Mouse (Mus musculus) layer of hippocampus, postnatal 25 days (tissue): ENCODE results near the gene Chd4. TPM values are rescaled to one million over a fixed set of nuclear protein-coding genes. Genes with fewer than 3 reads are reported as not detected.

Source experiments
- DNase-seq, 2 experiments: peaks; one replicate each; pipeline ENCODE4 v3.0.0; 2022; ENCODE audit warnings: mixed read lengths in 2 of 2, low spot score in 1 of 2; ENCODE audit errors: extremely low spot score in 1 of 2
- total RNA-seq, 2 experiments: library from RNA; stranded (reverse); gene quantifications; 2 replicates each; pipeline ENCODE4 v1.2.3; 2021

Chd4 gene
- total RNA-seq, 2 experiments from 2014 or later: 153 to 194 TPM

DNA sequence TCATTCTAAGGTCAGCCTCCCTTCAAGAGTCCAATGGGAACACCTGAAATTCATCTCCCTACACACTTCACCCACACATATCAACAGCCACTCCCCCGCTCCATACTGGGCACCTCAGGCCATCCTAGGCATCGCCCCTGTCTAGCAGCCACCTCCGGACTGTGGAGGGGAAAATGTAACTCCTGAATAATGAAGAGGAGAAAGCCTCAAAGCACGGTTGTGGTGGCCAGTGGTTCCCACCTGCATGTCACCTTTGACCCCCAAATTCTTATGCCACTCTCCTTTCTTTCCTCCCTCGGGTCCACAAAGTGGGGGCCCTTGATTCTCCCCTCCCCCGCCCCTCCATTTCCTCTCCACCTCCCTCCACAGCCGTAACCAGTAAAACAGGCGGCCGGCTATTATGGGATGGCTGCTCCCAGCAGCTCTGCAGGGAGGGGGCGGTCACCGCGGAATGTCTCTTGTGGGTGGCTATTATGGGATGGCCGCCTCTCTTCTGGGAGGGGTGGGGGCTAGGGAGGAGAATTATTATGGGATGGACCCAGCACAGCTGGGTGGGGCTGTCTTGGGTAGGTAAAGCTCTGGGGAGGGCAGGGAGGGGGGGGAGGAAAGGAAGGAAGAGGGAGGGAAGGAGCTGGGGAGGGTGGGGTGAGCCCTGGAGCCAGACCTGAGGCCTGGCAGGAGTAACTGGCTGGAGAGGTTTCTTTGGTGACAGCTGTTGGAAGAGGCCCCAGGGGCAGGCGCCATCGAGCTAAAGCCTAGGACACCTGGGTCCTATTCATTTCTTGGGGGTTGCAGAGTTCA, 6.1 kb upstream of the Chd4 start:
- DNase-seq: peak; percentile 61 to 62

DNA sequence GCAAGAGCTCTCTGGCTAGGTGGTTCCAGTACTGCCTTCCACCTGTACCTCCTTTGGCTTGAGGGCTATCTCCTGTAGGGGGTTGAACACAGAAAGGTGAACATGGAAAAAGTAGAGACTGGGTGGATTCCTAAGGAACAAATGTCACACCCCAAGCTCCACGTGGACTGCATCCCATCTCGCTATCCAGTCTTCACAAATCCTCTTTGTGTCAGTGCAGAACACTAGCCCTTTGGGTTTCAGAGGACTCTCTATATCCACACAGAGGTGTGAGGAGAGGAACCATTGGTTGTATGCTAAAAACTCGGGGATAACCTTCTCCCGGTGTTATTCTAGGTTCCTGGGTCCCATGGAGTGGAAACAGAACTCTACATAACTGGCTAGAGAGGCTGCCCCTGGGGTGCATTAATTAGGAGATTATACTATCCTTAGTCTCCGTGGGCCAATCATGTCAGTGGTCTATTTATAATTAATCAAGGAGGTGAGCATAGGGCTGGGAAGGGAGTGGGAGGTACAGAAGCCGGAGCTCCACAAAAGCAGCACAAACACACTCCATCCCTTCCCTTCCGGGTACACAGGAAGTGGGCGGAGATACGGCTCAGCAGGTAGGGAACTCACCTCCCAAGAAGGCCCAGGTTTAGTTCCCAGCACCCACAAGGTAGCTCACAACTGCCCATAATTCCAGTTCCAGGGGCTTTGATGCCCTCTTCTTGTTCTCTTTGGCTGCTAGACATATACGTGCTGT, 5.3 kb upstream of the Chd4 start:
- no peak for DNase-seq

DNA sequence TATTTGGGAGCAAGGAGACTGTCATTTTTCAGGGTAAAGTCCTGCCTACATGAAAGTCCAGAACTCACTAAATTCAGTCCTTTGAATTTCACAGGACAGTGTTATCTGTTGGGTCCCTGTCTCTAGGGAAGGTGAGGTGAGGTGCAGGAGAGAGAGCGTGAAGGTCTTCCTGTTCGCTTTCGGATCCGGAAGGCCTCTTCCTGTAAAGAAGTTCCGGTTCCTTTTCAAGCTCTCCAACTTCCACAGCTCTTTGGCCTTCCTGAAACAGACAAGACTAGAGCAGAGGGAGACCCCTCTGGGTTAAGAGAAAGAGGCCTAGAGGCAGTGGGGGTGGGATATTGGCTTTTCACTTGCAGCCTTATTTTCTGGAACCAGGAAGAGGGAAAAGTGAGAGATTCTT, 3.4 kb upstream of the Chd4 start:
- DNase-seq: no peak

DNA sequence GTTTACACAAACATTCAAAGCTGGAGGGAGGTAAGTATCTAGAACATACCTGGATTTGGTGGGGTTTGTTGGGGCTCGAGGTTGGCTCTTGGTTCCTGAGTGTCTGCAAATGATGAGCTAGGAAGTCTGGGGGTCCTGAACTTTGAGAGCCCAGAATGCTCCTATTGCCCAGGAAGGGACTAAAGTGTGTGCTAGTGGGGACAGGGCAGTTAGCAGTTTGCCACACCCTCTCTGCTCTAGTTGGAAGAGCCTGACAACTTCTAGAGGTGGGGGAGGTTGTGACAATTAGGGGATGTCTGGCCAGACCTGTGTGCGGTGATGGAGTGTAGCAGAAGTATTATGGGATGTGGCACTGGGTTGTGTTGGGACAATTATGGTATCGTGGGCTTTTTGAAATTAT, 938 bp upstream of the Chd4 start:
- DNase-seq: no peak

DNA sequence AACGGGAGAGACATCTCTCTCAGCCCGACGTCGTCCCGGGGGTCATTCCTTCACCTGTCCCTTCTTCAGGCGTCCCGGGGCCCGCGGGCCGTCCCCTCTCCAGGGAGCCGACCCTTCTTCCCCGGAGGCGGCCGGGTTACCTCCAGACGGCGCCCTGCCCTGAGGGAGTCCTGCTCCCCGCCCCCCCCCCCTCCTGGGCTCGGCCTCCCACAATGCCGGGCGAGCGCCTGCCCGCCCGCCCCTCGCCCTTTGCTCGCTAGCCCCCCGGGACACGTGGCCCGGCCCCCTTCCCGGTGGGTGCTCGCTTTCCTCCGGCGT, 457 bp downstream of the Chd4 start:
- DNase-seq: no peak

DNA sequence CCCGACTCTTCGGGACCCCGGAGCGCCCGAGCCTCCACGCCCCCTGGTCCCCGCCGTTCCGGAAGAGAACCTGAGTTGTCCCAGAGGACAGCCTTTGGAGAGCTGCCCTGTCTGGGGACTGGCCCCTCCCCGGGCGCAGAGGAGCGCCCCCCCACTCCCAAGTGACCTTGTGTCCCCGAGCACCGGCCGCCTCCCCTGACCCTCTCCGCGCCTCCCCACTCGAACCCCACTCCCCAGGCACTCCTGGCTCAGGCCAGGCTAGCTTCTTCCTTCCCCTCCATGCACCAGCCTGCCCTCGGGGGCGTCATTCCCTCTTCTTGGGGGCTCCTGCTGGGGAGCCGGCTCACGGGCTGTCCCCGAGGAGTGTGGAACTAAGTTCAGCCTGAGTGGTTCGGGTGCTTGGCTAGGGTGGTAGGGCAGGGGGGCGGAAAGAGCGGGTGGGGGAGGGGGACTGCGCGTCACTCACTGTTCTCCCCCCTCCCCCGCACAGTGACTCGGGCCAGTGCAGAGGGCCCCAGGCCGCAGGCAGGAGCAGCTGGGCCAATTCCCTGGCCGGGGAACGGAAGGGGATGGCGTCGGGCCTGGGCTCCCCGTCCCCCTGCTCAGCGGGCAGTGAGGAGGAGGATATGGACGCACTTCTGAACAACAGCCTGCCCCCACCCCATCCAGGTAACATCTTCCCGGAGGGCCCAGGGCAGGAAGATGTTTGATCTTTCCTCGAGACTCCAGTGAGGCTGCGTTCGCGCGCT, 990 bp downstream of the Chd4 start:
- peak in 1 of 2 experiments; percentile 35 for DNase-seq

DNA sequence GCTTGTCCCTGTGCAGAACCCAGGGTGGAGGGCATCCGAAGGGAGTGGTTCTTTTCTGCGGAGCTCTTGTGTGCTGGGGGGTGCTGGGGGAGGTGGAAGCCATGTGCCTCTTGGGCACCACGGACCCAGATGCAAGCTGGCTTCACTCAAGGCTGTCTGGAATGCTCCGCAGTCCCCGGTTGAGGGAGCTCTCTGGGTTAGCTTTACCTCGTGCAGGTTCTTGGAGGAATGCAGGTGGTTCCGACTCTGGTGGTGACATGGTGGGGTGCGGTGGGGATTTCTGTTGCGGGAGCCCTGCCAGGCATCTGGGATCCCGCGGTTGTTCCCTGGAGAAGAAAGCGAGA, 1.5 kb downstream of the Chd4 start:
- DNase-seq: peak in 1 of 2 experiments; percentile 31

DNA sequence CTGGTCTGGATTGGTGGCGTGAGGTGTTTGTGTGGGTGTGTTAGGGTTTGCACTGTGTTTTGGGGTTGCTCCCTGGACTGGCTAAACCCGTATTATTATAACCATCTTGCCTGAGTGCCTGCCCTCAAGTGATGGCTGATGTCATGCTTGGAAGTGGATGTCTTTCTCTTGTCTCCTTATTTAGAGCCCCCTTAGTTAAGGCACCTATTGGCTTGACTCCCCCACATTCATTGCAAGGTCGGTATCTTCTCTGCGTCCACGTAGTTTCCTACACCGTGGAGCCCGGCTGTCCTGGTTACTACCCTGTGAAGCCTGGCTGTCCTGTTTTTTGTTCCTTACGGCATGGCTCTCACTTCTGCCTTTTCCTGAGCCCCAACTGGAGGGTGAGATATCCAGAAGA, 2.2 kb downstream of the Chd4 start:
- no peak for DNase-seq

DNA sequence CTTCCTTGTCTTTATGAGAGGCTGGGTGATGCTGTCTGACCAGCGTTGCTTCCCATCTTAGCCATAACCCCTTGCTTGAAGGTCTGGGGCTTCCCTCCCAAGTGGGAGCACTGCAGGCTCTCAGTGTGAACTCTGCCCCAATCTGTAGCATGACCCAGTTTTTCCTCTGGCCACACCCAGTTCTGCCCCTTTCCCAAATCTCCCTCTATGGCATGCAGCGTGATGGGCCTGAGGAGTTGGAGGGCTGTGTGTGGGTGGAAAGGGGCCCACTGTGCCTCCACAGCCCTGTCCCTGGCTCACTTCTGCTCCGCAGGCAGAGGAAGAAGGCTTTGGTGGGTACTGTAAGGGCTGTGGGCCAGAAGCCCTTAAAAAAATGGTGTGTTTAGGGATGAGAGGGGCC, 2.7 kb downstream of the Chd4 start:
- DNase-seq: no peak

DNA sequence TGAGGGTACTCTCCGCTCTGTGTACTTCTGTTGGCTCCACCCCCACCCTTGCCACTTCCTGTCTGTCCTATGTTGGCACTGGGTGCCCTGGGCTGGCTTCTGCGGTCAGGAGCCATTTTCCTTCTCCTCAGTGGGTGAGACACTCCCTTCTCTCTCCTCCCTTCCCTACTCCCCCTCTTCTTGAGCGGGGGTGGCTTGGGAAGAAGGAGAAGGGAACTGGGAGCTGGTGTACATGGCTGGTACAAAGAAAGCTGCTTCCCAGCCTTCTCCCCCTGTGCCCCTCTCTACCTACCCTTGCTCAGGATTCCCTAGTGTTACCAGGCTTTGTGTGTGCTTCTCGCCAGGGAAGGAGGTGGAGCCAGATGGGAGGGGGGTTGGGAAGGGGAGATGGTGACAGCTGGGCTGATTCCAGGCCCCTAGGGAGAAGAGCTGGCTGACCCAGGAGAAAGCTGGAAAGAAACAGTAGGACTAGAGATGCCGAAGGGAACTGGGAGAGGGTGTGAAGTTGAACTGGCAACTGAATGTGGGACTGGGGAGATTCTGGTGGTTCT, 3.7 kb downstream of the Chd4 start:
- DNase-seq: no peak

DNA sequence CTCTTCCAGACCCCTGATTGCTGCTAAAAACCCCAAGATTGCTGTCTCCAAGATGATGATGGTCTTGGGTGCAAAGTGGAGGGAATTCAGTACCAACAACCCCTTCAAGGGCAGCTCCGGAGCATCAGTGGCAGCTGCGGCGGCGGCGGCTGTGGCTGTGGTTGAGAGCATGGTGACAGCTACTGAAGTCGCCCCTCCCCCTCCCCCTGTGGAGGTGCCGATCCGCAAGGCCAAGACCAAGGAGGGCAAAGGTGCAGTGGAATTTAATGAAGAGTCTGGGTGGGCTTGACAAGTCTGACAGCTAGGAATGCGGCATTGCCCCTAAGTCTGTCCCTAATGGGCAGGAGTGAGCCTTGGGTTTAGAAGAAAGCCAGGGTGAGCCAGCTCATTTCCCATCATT, 5.7 kb downstream of the Chd4 start:
- no peak for DNase-seq

DNA sequence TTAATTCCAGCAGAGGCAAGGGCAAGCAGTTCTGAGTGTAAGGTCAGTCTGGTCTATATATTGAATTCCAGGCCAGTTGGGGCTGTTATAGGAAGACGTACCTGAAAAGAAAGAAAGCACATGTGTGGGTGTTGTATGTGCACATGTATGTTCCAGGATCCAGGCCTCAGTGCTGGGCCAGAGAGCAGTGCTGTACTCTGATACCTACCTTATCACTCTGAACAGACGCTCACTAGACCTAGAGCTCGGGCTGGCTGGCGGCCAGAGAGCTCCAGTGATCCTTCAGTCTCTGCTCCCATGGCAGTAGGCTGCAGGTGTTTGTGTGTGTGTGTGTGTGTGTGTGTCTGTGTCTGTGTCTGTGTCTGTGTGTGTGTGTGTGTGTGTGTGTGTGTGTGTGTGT, 8.4 kb downstream of the Chd4 start:
- no peak for DNase-seq

DNA sequence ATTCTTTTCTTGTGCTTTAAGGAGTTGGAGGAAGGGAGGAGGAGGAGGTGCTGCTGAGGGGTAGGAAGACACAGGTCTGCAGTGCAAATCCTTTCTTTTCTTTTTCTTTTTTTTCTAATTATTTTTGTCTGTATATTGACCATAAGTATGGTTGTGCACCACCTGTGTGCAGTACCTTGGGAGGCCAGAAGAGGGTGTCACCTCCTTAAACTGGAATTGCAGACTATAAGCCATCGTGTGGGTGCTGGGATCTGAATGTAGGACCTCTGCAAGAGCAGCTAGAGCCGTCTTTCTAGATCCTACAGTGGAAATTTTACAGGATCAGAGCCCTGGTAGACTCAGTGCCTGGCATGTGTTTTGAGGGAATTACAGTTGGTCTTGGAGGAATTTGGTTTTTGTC, 11.9 kb downstream of the Chd4 start:
- no peak for DNase-seq

DNA sequence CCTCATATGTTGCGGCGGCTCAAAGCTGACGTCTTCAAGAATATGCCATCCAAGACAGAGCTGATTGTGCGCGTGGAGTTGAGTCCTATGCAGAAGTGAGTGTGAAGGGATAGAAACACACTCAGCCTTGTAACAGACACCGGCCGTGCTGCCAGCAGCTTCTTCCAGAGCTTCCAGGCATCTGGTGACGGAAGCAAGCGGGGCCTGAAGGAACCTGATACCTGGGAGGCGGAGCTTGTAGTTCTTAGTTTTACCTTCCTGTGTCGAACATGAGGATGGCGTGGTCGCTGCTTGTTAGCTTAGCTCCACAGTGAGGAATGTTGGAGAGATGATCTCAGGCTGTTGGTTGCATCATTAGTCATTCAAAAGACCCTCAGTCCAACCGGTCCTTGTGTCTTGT, 13.6 kb downstream of the Chd4 start:
- DNase-seq: no peak

DNA sequence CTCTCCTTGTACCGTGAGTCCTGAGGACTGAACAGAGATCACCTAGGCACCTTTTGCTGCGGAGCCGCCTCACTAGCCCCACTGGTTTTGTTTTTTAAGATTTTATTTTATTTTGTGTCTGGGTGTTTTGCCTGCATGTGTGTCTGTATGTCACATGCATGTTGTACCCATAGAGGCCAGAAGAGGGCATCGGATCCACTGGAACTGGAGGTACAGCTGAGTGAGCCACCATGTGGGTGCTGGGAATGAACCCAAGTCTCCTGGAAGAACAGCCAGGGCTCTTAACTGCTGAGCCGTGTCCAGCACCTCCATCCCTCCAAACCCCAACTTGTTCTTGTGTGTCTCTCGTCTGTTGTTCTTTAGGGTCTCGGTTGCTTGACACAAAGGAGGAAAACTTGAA, 15.1 kb downstream of the Chd4 start:
- peak in 1 of 2 experiments; percentile 41 for DNase-seq

DNA sequence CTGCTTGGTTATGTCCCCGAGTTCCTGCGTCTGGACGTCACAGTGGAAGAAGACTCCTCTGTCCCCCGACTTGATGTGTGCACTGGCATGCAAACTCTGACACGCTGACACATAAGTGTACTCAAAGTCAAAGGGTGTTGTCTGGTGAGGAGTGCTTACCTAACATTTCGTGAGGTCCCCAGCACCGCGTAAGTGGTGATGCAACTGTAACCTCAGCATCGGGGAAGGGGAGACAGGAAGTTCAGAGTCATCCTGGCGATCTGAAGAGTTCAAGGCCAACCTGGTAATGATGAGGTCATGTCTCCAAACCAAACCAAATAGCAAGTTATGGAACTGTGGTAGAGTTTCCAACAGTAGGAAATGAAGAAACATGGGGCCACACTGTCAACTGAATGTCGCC, 16.8 kb downstream of the Chd4 start:
- DNase-seq: no peak

DNA sequence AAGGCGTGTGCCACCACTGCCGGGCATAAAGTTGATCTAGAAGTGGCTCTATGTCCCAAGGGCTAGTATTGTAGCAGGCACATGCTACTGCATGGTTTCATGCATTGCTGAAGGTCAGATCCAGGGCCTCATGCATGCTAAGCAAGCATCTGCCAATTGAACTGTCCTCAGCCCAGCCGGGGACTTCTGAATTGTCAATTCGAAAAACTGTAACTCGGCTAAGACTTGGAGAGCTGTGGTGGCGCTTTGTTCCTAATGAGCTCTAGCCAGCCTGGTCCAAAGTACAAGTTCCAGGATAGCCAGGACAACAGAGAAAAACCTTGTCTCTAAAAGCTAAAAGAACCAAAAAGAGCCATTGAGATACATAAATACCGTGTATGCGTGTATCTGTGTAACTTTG, 23.6 kb downstream of the Chd4 start:
- no peak for DNase-seq

DNA sequence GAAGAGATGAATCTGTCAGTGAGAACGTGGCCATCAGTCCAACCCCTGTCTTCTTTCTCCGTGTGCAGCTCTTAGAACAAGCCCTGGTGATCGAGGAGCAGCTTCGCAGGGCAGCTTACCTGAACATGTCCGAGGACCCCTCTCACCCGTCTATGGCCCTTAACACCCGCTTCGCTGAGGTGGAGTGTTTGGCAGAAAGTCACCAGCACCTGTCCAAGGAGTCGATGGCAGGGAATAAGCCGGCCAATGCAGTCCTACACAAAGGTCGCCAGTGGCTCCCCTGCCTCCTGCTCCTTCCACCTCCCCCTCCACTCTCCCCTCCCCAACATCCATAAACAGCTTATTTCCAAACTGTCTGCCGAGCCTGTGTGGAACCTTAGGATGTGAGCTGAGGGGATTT, 32.9 kb downstream of the Chd4 start:
- no peak for DNase-seq

DNA sequence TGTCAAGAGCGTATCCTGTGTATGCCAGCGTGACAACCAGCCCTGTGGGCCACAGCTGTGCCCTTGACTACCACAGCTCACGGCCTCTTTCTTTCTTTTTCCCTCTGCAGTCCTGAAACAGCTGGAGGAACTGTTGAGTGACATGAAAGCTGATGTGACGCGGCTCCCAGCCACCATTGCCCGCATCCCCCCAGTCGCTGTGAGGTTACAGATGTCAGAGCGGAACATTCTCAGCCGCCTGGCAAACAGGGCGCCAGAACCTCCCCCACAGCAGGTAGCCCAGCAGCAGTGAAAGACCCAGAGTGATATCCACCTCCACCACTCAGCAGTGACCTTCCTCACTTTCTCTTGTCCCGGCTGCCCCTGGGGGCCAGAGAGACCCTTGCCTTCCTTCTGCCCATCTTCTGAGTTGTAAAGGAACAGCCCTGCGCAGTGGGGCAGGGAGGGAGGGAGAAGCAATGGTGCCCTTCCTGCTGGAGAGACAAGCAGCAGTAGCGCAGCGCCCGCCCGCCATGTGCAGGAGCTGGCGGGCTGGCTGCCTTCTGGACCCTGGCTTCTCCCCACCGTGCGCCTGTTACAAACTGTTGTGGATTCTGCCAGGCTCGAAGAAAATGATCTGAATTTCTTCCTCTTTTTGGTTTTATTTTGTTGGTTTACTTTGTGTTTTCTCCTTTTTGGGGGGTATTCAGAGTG, 34.1 kb downstream of the Chd4 start:
- no peak for DNase-seq

DNA sequence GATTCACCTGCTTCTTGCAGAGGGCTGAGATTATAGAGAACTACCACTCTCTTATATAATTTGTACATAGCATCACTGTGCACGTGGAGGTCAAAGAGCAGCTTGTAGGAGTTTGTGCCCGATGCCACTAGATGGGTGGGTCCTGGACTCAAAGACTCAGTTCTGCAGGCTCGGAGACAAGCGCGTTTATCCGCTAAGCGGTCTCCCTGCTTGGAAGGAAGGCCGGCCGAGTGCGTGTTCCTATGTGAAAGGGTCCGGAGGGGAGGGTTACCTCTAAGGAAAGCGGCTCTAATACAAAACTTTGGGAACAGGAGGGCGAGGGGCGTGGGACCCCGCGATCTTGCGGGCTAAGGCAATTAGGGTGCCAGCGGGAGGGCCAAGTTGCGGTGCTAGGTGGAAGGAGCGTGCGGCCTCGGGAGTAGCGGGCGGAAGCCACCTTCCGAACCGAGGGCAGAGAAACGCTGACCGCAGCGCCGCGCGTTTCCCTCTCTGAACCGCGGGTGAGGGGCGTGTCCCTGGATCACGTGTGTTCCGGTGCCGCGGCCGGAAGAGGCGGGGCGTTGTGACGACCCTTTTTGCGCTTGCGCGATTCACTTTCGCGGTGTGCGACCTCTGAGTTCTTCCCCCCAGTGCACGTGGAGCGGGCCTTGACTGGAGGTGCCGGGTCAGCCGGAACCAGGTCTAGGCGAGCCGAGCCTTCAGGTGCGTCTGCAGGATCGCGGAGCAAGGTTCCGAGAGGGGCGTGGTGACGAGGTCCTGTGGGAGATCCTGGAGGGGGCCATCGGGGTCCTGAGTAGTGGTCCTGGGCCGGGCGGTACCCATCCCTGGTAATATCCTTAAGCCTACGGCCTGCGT, 35.7 kb downstream of the Chd4 start, which contains the start of gene Nop2:
Nop2 (plus strand) TSS at position 608 of the 855 bp plus-strand sequence.
- peak; percentile 63 to 72 for DNase-seq
